Mouse (Mus musculus) layer of hippocampus, adult 8-10 months (tissue): ENCODE data around the gene Olfm1. TPM values are rescaled to one million over a fixed set of nuclear protein-coding genes. Genes with fewer than 3 reads are reported as not detected.

Experiments used
- total RNA-seq, 4 experiments: library from RNA; stranded (reverse); gene quantifications; 2 replicates each; pipeline ENCODE4 v1.2.4; 2022

Olfm1 gene
- total RNA-seq, 4 experiments from 2014 or later: 1,310 to 1,340 (median 1,317) TPM

Other genes starting within 250 kb of the Olfm1 start
- not detected for gene Fcnb, start 108.1 kb upstream of the Olfm1 start, total RNA-seq